Mouse (Mus musculus) left cerebral cortex, postnatal 25 days (tissue): ENCODE data around the gene Fam208a. TPM values are rescaled to one million over a fixed set of nuclear protein-coding genes. Genes with fewer than 3 reads are reported as not detected.

Source experiments
- microRNA-seq, 2 experiments: library from miRNA; unstranded; fragments of <30 nt; microRNA quantifications; one replicate each; pipeline ENCODE4 v1.2.0; 2022
- total RNA-seq, 2 experiments: library from RNA; stranded (reverse); gene quantifications; 2 replicates each; pipeline ENCODE4 v1.2.3; 2021

The Fam208a gene
- total RNA-seq, 2 experiments from 2014 or later: 31.2 to 31.6 TPM

Small RNA genes within 50 kb of the gene (microRNA-seq; reads per million reads assigned to microRNA genes)
- gene Gm23633: 0 reads per million in 2 experiments

Other genes with a start within 250 kb of the Fam208a start
- 10 to 100 TPM; 13.7 to 16.4 TPM for gene Ccdc66, start 79.6 kb downstream of the Fam208a start, total RNA-seq
- 100 to 1,000 TPM; 227 to 232 TPM for gene Erc2, start 193.6 kb downstream of the Fam208a start, total RNA-seq